Mouse (Mus musculus) macrophage (primary cell): Measurements from ENCODE around the gene Mas1. TPM values are rescaled to one million over a fixed set of nuclear protein-coding genes. Genes with fewer than 3 reads are reported as not detected.

ENCODE experiments used
- H3K27ac ChIP-seq: fragments of 350-480 bp; formaldehyde crosslinking; 2 replicates; pipeline ENCODE4 v1.9.0; 2021
- H3K36me3 ChIP-seq: fragments of 350-480 bp; formaldehyde crosslinking; 2 replicates; pipeline ENCODE4 v1.9.0; 2021; ENCODE audit errors: inconsistent target
- H3K4me3 ChIP-seq: fragments of 350-480 bp; formaldehyde crosslinking; 2 replicates; pipeline ENCODE4 v1.9.0; 2021; ENCODE audit errors: inconsistent target
- H3K79me2 ChIP-seq: fragments of 350-480 bp; formaldehyde crosslinking; 2 replicates; pipeline ENCODE4 v1.9.0; 2021; ENCODE audit errors: inconsistent target
- WGBS: methylation state at CpG from one replicate; pipeline ENCODE4 v1.1.7; 2026; ENCODE audit warnings: inconsistent platforms; ENCODE audit not compliant: missing documents; 5-methylcytosine and 5-hydroxymethylcytosine counted together
- polyA plus RNA-seq: library from polyadenylated mRNA; stranded (reverse); fragments of 250-400 nt; gene quantifications from 3 replicates; pipeline ENCODE4 v1.2.4, GENCODE M21; 2018; ENCODE audit warnings: inconsistent platforms

Mas1 gene
- polyA plus RNA-seq, 1 experiment from 2014 or later = not detected

DNA sequence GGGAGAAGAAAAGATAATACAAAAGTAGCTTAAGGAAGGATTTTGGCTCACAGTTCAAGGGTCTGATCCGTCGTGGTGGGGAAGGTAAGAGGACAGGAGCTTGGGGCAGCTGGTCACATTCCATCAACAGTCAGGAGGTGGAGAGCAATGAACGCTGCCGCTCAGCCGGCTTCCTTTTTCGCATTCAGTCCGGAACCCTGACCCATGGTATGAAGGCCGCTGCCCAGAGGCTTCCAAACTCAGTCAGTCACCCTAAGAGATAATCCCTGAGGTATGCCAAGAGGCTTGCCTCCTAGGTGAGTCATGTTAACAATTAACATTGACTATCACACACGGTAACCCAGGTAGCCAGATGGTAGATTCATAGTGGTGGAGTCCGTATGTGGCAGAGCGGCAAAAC, 13.6 kb downstream of the Mas1 start:
- no peak overlapping the region for H3K4me3 ChIP-seq
- no peaks in the 10 kb centered on the region for H3K79me2 ChIP-seq
- no peaks in the 10 kb centered on the region for H3K36me3 ChIP-seq
- WGBS = 98% methylated on average over 11 of the region's 11 CpGs
- H3K27ac ChIP-seq = no peak overlapping the region

- Histone ChIP-seq H3K36me3 (no peaks in the 10 kb centered on the region), H3K27ac (no peak overlapping the region), H3K79me2 (no peaks in the 10 kb centered on the region), H3K4me3 (no peak overlapping the region)
- 17% methylated on average over 2 of the region's 2 CpGs for WGBS
Observed at GRCm38 (mm10) chr17:12853821-12854220, 14.1 kb downstream of the Mas1 start.

- no peaks in the 10 kb centered on the region for H3K36me3 ChIP-seq
- no peak overlapping the region for H3K27ac ChIP-seq
- H3K4me3 ChIP-seq = no peak overlapping the region
- WGBS = 92% methylated on average over 11 of the region's 11 CpGs
- H3K79me2 ChIP-seq = no peaks in the 10 kb centered on the region
Observed at GRCm38 (mm10) chr17:12851689-12852088, 16.3 kb downstream of the Mas1 start.

GRCm38 (mm10) chr17:12849778-12850382, 18.1 kb downstream of the Mas1 start:
- 92% methylated on average over 8 of the region's 8 CpGs for WGBS
- Histone ChIP-seq H3K79me2 (no peaks in the 10 kb centered on the region), H3K36me3 (no peaks in the 10 kb centered on the region), H3K27ac (no peak overlapping the region), H3K4me3 (no peak overlapping the region)

DNA sequence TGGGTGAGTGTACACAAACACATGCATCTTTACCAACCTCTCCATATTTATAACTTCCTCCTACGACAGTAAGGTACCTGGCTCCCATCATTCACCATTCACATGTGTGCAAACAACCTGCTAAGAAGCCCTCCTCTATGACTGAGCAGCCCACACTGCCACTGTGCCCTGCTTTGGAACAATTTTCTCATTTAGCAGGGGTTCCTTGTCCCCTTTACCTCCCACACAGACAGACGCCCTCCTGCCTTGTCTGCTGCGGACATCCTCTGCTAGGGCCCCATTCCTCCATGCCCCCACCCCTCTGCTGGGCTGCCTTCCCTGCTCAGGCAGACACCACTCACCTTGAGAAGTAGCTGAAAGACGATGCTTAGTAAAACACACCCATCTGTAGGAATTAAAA, 20.2 kb downstream of the Mas1 start:
- 93% methylated on average over 4 of the region's 4 CpGs for WGBS
- Histone ChIP-seq H3K4me3 (no peak overlapping the region), H3K27ac (no peak overlapping the region), H3K36me3 (no peaks in the 10 kb centered on the region), H3K79me2 (no peaks in the 10 kb centered on the region)

DNA sequence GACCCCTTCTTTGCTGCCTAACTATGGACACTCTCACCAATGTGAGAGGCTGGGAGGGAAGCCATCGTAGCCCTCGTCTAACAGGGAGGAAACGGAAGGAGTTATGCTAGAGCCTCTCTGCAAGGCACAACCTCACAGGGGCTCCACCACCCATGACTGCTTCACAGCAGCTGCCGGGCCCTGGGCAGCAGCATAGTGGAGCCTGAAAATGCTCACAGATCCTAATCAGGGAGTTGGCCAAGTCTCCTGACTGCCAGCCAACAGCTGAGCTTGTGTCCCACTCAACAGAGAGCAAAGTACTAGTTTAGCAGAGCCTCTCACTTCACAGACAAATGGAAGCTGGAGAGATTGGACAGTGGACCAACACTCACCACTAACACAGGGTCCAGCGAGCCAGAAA, 21.5 kb downstream of the Mas1 start:
- Histone ChIP-seq H3K4me3 (no peak overlapping the region), H3K36me3 (no peaks in the 10 kb centered on the region), H3K79me2 (no peaks in the 10 kb centered on the region), H3K27ac (no peak overlapping the region)
- WGBS = 91% methylated on average over 5 of the region's 5 CpGs

DNA sequence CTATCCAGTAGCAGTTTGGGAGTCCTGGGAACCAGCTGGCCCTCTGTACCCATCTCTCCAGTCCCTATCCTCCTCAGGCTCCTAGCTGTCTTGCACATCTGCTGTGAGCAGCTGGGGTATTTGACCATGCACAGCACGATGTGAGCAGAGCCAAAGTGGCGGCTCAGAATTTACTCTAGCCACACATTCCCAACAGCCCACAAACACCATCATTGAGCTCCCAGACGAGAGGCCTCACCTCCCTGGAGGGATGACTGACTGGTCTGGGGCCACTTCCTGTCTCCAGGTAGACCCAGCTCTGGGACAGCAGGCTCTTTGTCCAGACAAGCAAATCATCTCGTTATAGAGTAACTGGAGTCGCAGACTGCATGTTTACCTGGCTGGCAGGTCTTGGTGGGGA, 22.1 kb downstream of the Mas1 start:
- 64% methylated on average over 5 of the region's 5 CpGs for WGBS
- no peak overlapping the region for H3K27ac ChIP-seq
- H3K4me3 ChIP-seq = no peak overlapping the region
- no peaks in the 10 kb centered on the region for H3K79me2 ChIP-seq
- H3K36me3 ChIP-seq = no peaks in the 10 kb centered on the region

- Histone ChIP-seq H3K36me3 (no peaks in the 10 kb centered on the region), H3K4me3 (no peak overlapping the region), H3K79me2 (no peaks in the 10 kb centered on the region), H3K27ac (no peak overlapping the region)
- WGBS = 97% methylated on average over 4 of the region's 4 CpGs
Observed at GRCm38 (mm10) chr17:12844540-12844939, 23.4 kb downstream of the Mas1 start.

- Histone ChIP-seq H3K27ac (no peak overlapping the region), H3K36me3 (no peaks in the 10 kb centered on the region), H3K4me3 (no peak overlapping the region), H3K79me2 (no peaks in the 10 kb centered on the region)
- whole genome bisulfite sequencing = 21% methylated on average over 6 of the region's 6 CpGs
Observed at GRCm38 (mm10) chr17:12843826-12844225, 24.1 kb downstream of the Mas1 start.

- Histone ChIP-seq H3K27ac (no peak overlapping the region), H3K4me3 (no peak overlapping the region), H3K36me3 (no peaks in the 10 kb centered on the region), H3K79me2 (no peaks in the 10 kb centered on the region)
- WGBS = 85% methylated on average over 10 of the region's 10 CpGs
Observed at GRCm38 (mm10) chr17:12839475-12840267, 28.3 kb downstream of the Mas1 start.

GRCm38 (mm10) chr17:12835738-12836137, 32.2 kb downstream of the Mas1 start:
- Histone ChIP-seq H3K79me2 (no peaks in the 10 kb centered on the region), H3K4me3 (no peak overlapping the region), H3K27ac (no peak overlapping the region), H3K36me3 (no peaks in the 10 kb centered on the region)
- WGBS = 90% methylated on average over 5 of the region's 5 CpGs

DNA sequence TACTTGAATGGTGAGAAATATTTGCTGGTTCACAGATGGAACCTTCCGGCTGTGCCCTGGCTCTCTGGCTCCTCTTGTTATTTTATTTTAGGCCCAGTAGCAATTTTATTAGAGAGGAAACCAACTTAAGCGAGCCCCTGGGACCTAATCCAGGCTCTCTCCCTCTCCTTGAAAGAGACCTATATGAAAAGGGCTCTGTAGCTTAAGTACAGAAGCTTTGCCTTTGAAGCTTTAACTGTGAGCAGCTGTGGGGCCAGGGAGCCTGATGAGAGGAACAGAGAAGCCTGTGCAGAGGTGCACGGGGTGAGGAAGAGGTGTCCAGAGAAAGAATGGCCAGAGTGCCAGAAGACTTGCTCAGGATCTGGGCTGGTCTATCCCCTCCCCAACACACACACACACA, 33.1 kb downstream of the Mas1 start:
- Histone ChIP-seq H3K79me2 (no peaks in the 10 kb centered on the region), H3K36me3 (no peaks in the 10 kb centered on the region), H3K27ac (no peak overlapping the region), H3K4me3 (no peak overlapping the region)
- 70% methylated on average over 3 of the region's 3 CpGs for WGBS

DNA sequence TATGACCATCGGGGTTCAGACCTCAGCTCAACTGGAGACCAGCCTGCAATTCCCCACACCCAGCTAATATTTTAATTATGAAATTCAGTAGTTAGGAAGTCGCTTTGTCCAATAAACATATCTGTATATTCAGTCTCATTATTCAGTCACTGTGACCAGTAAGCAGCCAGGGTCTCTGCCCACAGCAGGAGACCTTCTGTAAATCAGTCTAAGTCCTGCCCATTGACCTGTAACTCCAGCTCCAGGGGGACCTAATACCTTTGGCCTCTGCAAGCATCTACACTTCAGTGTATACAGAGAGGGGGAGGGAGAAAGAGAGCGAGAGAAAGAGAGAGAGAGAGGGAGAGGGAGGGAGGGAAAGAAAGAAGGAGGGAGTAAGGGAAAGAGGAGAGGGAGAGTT, 33.6 kb downstream of the Mas1 start:
- Histone ChIP-seq H3K36me3 (no peaks in the 10 kb centered on the region), H3K79me2 (no peaks in the 10 kb centered on the region), H3K27ac (no peak overlapping the region), H3K4me3 (no peak overlapping the region)
- WGBS = 88% methylated on average over 3 of the region's 3 CpGs

- Histone ChIP-seq H3K36me3 (no peaks in the 10 kb centered on the region), H3K4me3 (no peak overlapping the region), H3K27ac (no peak overlapping the region), H3K79me2 (no peaks in the 10 kb centered on the region)
- WGBS = 89% methylated on average over 4 of the region's 4 CpGs
Observed at GRCm38 (mm10) chr17:12832657-12833056, 35.3 kb downstream of the Mas1 start.

DNA sequence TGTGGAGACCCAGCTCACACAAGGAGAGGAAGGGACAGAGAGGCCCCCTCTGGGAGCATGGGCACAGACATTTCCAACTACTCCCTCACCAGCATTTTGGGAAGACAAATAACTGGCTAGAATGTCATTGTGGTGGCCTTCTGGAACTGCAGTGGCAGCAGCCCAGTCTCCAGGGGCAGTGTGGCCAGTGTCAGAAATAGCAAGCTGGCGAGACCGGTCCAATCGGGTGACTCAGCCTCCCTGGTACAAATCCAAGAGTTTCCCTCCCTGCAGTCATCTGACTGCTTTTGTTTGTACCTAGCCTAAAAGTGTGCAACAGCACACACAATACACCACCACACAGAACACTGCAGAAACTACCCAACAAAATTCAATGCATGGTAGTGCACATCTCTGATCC, 35.7 kb downstream of the Mas1 start:
- Histone ChIP-seq H3K27ac (no peak overlapping the region), H3K36me3 (no peaks in the 10 kb centered on the region), H3K79me2 (no peaks in the 10 kb centered on the region), H3K4me3 (no peak overlapping the region)
- 84% methylated on average over 3 of the region's 3 CpGs for WGBS
